Mouse (Mus musculus) adrenal gland, postnatal 10 days (tissue): Measurements from ENCODE around the gene Tmem120b. TPM values are rescaled to one million over a fixed set of nuclear protein-coding genes. Genes with fewer than 3 reads are reported as not detected.
"Not testable (repeated sequence)": the region's sequence is repeated elsewhere in the genome, so short reads cannot be mapped to it uniquely, and the experiment has no call there.

Source experiments
- DNase-seq: peaks from one replicate; pipeline ENCODE4 v3.0.0; 2021; ENCODE audit warnings: mixed read lengths
- total RNA-seq, 2 experiments: library from RNA; stranded (reverse); gene quantifications; 2 replicates each; pipeline ENCODE4 v1.2.3; 2021

Tmem120b gene
- total RNA-seq, 2 experiments from 2014 or later: 18.5 to 22.8 TPM

GRCm38 (mm10) chr5:123051736-123052135, 16.5 kb upstream of the Tmem120b start:
- DNase-seq: no peak

- DNase-seq: peak; percentile 98
Observed at GRCm38 (mm10) chr5:123057366-123058250, 10.6 kb upstream of the Tmem120b start.

GRCm38 (mm10) chr5:123058251-123059102, 9.7 kb upstream of the Tmem120b start:
- no peak for DNase-seq

GRCm38 (mm10) chr5:123059757-123060520, 8.3 kb upstream of the Tmem120b start:
- DNase-seq: no peak

- no peak for DNase-seq
Observed at GRCm38 (mm10) chr5:123060706-123061401, 7.4 kb upstream of the Tmem120b start.

GRCm38 (mm10) chr5:123061402-123061749, 6.8 kb upstream of the Tmem120b start:
- DNase-seq: not testable (repeated sequence)

- DNase-seq: no peak
Observed at GRCm38 (mm10) chr5:123063141-123063540, 5.1 kb upstream of the Tmem120b start.

- DNase-seq: peak; percentile 77
Observed at GRCm38 (mm10) chr5:123064207-123064606, 4.0 kb upstream of the Tmem120b start.

GRCm38 (mm10) chr5:123067395-123067995, 720 bp upstream of the Tmem120b start:
- no peak for DNase-seq

- DNase-seq: no peak
Observed at GRCm38 (mm10) chr5:123068714-123069113, 499 bp downstream of the Tmem120b start.

- peak; percentile 98 for DNase-seq
Observed at GRCm38 (mm10) chr5:123075576-123076418, 7.6 kb downstream of the Tmem120b start.

GRCm38 (mm10) chr5:123076419-123077281, 8.4 kb downstream of the Tmem120b start:
- DNase-seq: peak; percentile 17

- DNase-seq: no peak
Observed at GRCm38 (mm10) chr5:123079568-123079967, 11.4 kb downstream of the Tmem120b start.

GRCm38 (mm10) chr5:123080041-123080440, 11.8 kb downstream of the Tmem120b start:
- DNase-seq: peak; percentile 18

GRCm38 (mm10) chr5:123080510-123080909, 12.3 kb downstream of the Tmem120b start:
- no peak for DNase-seq

GRCm38 (mm10) chr5:123083340-123084050, 15.3 kb downstream of the Tmem120b start:
- no peak for DNase-seq

GRCm38 (mm10) chr5:123086501-123086900, 18.3 kb downstream of the Tmem120b start:
- no peak for DNase-seq

- DNase-seq: no peak
Observed at GRCm38 (mm10) chr5:123088784-123089183, 20.6 kb downstream of the Tmem120b start.
